Mouse (Mus musculus) MEL (cell line): Measurements from ENCODE around the gene Heatr6. TPM values are rescaled to one million over a fixed set of nuclear protein-coding genes. Genes with fewer than 3 reads are reported as not detected.

Experiments used
- DNase-seq: peaks from one replicate; pipeline ENCODE4 v3.0.0; 2011; ENCODE audit warnings: low read depth, low spot score
- H3K27ac ChIP-seq: 2 replicates; pipeline ENCODE4 v1.5.1; 2012; ENCODE audit warnings: low read depth, mild to moderate bottlenecking, control low read depth, low read length, moderate library complexity; ENCODE audit not compliant: control insufficient read depth
- H3K27me3 ChIP-seq, 2 experiments: fragments of 150-350 bp in 1 of 2; sonication (generic) in 1 of 2; 2 replicates each; pipeline ENCODE4 v1.6.1; 2012; ENCODE audit warnings: low read length in 2 of 2, mild to moderate bottlenecking in 2 of 2, improper control_type of control experiment in 1 of 2, moderate library complexity in 1 of 2; ENCODE audit not compliant: insufficient read depth in 2 of 2, control insufficient read depth in 1 of 2
- H3K36me3 ChIP-seq, 2 experiments: 2 replicates each; pipeline ENCODE4 v1.6.1; 2012 to 2014; ENCODE audit warnings: low read length in 2 of 2, improper control_type of control experiment in 1 of 2, inconsistent platforms in 1 of 2, mild to moderate bottlenecking in 1 of 2; ENCODE audit not compliant: insufficient read depth in 2 of 2, control insufficient read depth in 1 of 2
- H3K4me1 ChIP-seq, 2 experiments: fragments of 150-350 bp in 1 of 2; sonication (generic) in 1 of 2; 2 replicates each; pipeline ENCODE4 v1.6.1; 2012; ENCODE audit warnings: low read length in 2 of 2, improper control_type of control experiment in 1 of 2, mild to moderate bottlenecking in 1 of 2; ENCODE audit not compliant: insufficient read depth in 2 of 2, control insufficient read depth in 1 of 2
- H3K4me3 ChIP-seq, 2 experiments: fragments of 150-350 bp in 1 of 2; sonication (generic) in 1 of 2; 2 replicates each; pipeline ENCODE4 v1.5.1; 2012; ENCODE audit warnings: low read depth in 2 of 2, low read length in 2 of 2, mild to moderate bottlenecking in 2 of 2, moderate library complexity in 2 of 2, control low read depth in 1 of 2, improper control_type of control experiment in 1 of 2; ENCODE audit not compliant: control insufficient read depth in 1 of 2, insufficient read depth in 1 of 2
- H3K79me2 ChIP-seq: 2 replicates; pipeline ENCODE4 v1.6.1; 2012; ENCODE audit warnings: mild to moderate bottlenecking, low read length, moderate library complexity; ENCODE audit not compliant: control insufficient read depth, poor library complexity, insufficient read depth
- H3K9ac ChIP-seq: 2 replicates; pipeline ENCODE4 v1.6.1; 2012; ENCODE audit warnings: low read depth, mild to moderate bottlenecking, control low read depth, low read length, moderate library complexity; ENCODE audit not compliant: control insufficient read depth, poor library complexity, severe bottlenecking
- H3K9me3 ChIP-seq: fragments of 150-350 bp; sonication (generic); replicated peaks from 2 replicates; pipeline ENCODE4 v1.6.1; 2012; ENCODE audit warnings: mild to moderate bottlenecking, low read length, improper control_type of control experiment, moderate library complexity; ENCODE audit not compliant: insufficient read depth
- CHD1 ChIP-seq: IDR thresholded peaks from 2 replicates; pipeline ENCODE4 v1.6.1; 2012; ENCODE audit warnings: low read depth, mild to moderate bottlenecking, inconsistent platforms, low read length, improper control_type of control experiment
- CHD2 ChIP-seq: IDR thresholded peaks from 2 replicates; pipeline ENCODE4 v1.6.1; 2011; ENCODE audit warnings: low read length, improper control_type of control experiment
- CTCF ChIP-seq, 3 experiments: IDR thresholded peaks in 2 of 3; conservative IDR thresholded peaks in 1 of 3; 2 replicates each; pipeline ENCODE4 v1.5.1; 2011 to 2012; ENCODE audit warnings: low read length in 3 of 3, low read depth in 2 of 3, mild to moderate bottlenecking in 2 of 3, improper control_type of control experiment in 1 of 3, inconsistent platforms in 1 of 3, mixed read lengths in 1 of 3, moderate library complexity in 1 of 3; ENCODE audit not compliant: control insufficient read depth in 1 of 3, insufficient read depth in 1 of 3, poor library complexity in 1 of 3, severe bottlenecking in 1 of 3
- E2F4 ChIP-seq: IDR thresholded peaks from 2 replicates; pipeline ENCODE4 v1.6.1; 2011; ENCODE audit warnings: low read depth, low read length, improper control_type of control experiment, borderline replicate concordance
- EP300 ChIP-seq, 2 experiments: IDR thresholded peaks; 2 replicates each; pipeline ENCODE4 v1.6.1; 2011; ENCODE audit warnings: improper control_type of control experiment in 2 of 2, low read length in 2 of 2, low read depth in 1 of 2, mild to moderate bottlenecking in 1 of 2
- GATA1 ChIP-seq: IDR thresholded peaks from 2 replicates; pipeline ENCODE4 v1.6.1; 2011; ENCODE audit warnings: low read depth, low read length, improper control_type of control experiment
- MAX ChIP-seq: IDR thresholded peaks from 2 replicates; pipeline ENCODE4 v1.6.1; 2011; ENCODE audit warnings: low read length, improper control_type of control experiment
- MYB ChIP-seq: IDR thresholded peaks from 2 replicates; pipeline ENCODE4 v1.6.1; 2011; ENCODE audit warnings: mild to moderate bottlenecking, low read depth, low read length, improper control_type of control experiment
- RAD21 ChIP-seq: IDR thresholded peaks from 2 replicates; pipeline ENCODE4 v1.6.1; 2011; ENCODE audit warnings: mild to moderate bottlenecking, low read depth, low read length, improper control_type of control experiment
- SIN3A ChIP-seq: IDR thresholded peaks from 2 replicates; pipeline ENCODE4 v1.6.1; 2012; ENCODE audit warnings: low read length, improper control_type of control experiment, inconsistent platforms
- SMC3 ChIP-seq: IDR thresholded peaks from 2 replicates; pipeline ENCODE4 v1.6.1; 2011; ENCODE audit warnings: low read depth, low read length, improper control_type of control experiment
- TBP ChIP-seq: IDR thresholded peaks from 2 replicates; pipeline ENCODE4 v1.8.0; 2011; ENCODE audit warnings: low read depth, low read length, improper control_type of control experiment
- USF1 ChIP-seq: IDR thresholded peaks from 2 replicates; pipeline ENCODE4 v1.6.1; 2014; ENCODE audit warnings: low read depth, mild to moderate bottlenecking, inconsistent platforms, low read length, improper control_type of control experiment, moderate library complexity
- USF2 ChIP-seq, 2 experiments: IDR thresholded peaks; 2 replicates each; pipeline ENCODE4 v1.6.1; 2011 to 2012; ENCODE audit warnings: improper control_type of control experiment in 2 of 2, low read length in 2 of 2, borderline replicate concordance in 1 of 2, inconsistent platforms in 1 of 2, low read depth in 1 of 2, mild to moderate bottlenecking in 1 of 2; ENCODE audit not compliant: insufficient read depth in 1 of 2
- ZC3H11A ChIP-seq: IDR thresholded peaks from 2 replicates; pipeline ENCODE4 v1.6.1; 2012; ENCODE audit warnings: low read depth, mild to moderate bottlenecking, inconsistent platforms, low read length, improper control_type of control experiment
- ZMIZ1 ChIP-seq: IDR thresholded peaks from 2 replicates; pipeline ENCODE4 v1.6.1; 2012; ENCODE audit warnings: low read depth, mild to moderate bottlenecking, inconsistent platforms, low read length, improper control_type of control experiment, moderate library complexity
- ZNF384 ChIP-seq: IDR thresholded peaks from 2 replicates; pipeline ENCODE4 v1.6.1; 2012; ENCODE audit warnings: low read depth, mild to moderate bottlenecking, inconsistent platforms, low read length, improper control_type of control experiment
- polyA plus RNA-seq, 2 experiments: library from polyadenylated mRNA; stranded (reverse) in 1 of 2; unstranded in 1 of 2; fragments of >175 nt in 1 of 2; fragments of >200 nt in 1 of 2; gene quantifications; 2 replicates each; pipeline versions ENCODE4 v1.2.1 to v1.2.4; 2012; ENCODE audit warnings: low replicate concordance in 2 of 2, low read depth in 1 of 2; ENCODE audit not compliant: insufficient read length in 2 of 2, insufficient read depth in 1 of 2, missing spikeins in 1 of 2
- total RNA-seq: library from RNA; depleted of rRNA; stranded (reverse); fragments of 300-350 nt; gene quantifications from 2 replicates; pipeline ENCODE4 v1.2.3, GENCODE M21; 2012

Gene Heatr6
- total and polyA plus RNA-seq, 3 experiments, result 17.3 to 21.2 TPM; not detected in 1

DNA sequence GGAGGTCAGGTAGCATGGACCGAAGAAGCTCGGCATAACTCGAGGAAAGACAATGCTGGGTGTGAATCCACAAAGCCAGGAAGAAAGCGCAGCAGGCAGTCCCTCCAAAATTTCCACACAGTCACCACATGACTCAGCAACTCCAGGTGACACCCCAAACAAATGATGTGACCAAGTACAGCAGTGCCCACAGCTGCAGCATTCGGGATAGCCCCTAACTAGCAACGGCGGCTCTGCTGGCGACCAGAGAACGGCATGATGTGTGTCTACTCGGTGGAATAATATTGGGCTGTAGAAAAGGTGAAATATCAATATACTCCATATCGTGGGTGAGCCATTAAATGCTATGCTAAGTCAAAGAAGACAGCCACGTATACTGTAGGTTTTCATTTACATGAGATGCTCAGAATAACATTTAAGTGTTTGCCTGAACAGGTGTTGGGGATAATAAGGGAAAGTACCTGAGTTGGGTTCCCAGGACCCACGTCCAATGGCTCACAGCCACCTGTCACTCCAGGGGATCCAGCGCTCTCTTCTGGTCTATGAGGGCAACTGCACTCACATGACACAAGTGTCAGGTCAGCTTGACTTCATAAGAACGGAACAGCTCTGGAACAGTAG lies 34.0 kb downstream of the Heatr6 start:
- Histone ChIP-seq H3K36me3 (peaks cover 0 to 4% of the 10 kb centered on the region in 2 experiments; a peak in 2 of 4 replicates), H3K9ac (no peak overlapping the region), H3K79me2 (no peaks in the 10 kb centered on the region), H3K4me1 (peaks cover 0 to 15% of the 10 kb centered on the region in 2 experiments; a peak in 3 of 4 replicates), H3K27me3 (peaks cover 3 to 4% of the 10 kb centered on the region in 2 experiments; a peak in 3 of 4 replicates), H3K27ac (no peak overlapping the region), H3K4me3 (no peak overlapping the region), H3K9me3 (no peaks in the 10 kb centered on the region)
- TF ChIP-seq USF2 (IDR thresholded peaks at IDR 0.05; ENCODE audit: borderline replicate concordance in 1 of 2, insufficient read depth in 1 of 2, low read depth in 1 of 2, low read length in 2 of 2) (no peak), ZMIZ1 (no peak), CTCF (IDR thresholded peaks at IDR 0.05 in 2 of 3, conservative IDR thresholded peaks at IDR 0.05 in 1 of 3; ENCODE audit: control insufficient read depth in 1 of 3, insufficient read depth in 1 of 3, low read depth in 2 of 3, low read length in 3 of 3, poor library complexity in 1 of 3, severe bottlenecking in 1 of 3) (peak; percentile 73 to 88 (median 84)), TBP (no peak), EP300 (IDR thresholded peaks at IDR 0.05; ENCODE audit: low read depth in 1 of 2, low read length in 2 of 2) (no peak), CHD2 (no peak), E2F4 (no peak), ZNF384 (no peak), ZC3H11A (peak; percentile 20; the same call in 1 of the 2 replicates), CHD1 (no peak), RAD21 (peak; percentile 41), SMC3 (peak; percentile 43), GATA1 (no peak), SIN3A (no peak), USF1 (peak; percentile 50; the same call in 1 of the 2 replicates), MYB (no peak)
- DNase-seq, result peak; percentile 65

DNA sequence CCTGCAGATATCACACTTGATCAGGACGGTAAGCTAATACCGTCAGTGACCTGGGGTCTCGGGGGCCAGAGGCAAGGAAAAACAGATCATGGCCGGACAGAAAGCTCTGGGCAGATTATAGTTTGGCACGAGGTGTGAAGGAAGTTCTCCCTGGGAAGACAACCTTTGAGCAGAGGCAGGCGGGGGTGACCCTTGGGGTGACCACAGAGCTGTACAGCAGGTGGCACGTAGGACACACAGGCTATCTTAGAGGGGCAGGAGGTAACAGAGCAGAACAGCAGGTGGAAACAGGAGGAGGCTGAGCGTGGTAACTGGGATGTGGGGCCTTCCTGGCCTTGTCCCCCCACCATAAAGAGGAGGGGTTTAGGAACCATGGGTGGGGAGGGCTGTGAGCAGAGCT lies 34.8 kb downstream of the Heatr6 start:
- Histone ChIP-seq H3K4me3 (no peak overlapping the region), H3K9me3 (no peaks in the 10 kb centered on the region), H3K27ac (no peak overlapping the region), H3K36me3 (peaks cover 0 to 4% of the 10 kb centered on the region in 2 experiments; a peak in 2 of 4 replicates), H3K9ac (no peak overlapping the region), H3K27me3 (peaks cover 4 to 9% of the 10 kb centered on the region in 2 experiments; a peak in 3 of 4 replicates), H3K4me1 (peaks cover 0 to 15% of the 10 kb centered on the region in 2 experiments; a peak in 3 of 4 replicates), H3K79me2 (no peaks in the 10 kb centered on the region)
- no peak for TF ChIP-seq MAX
- DNase-seq, result no peak
